Mouse (Mus musculus) frontal cortex, postnatal 25 days (tissue): ENCODE results near the gene Chaf1b.

Experiments
- DNase-seq, 2 experiments: peaks; one replicate each; pipeline ENCODE4 v3.0.0; 2022; ENCODE audit warnings: low spot score in 2 of 2

Gene Chaf1b

DNA sequence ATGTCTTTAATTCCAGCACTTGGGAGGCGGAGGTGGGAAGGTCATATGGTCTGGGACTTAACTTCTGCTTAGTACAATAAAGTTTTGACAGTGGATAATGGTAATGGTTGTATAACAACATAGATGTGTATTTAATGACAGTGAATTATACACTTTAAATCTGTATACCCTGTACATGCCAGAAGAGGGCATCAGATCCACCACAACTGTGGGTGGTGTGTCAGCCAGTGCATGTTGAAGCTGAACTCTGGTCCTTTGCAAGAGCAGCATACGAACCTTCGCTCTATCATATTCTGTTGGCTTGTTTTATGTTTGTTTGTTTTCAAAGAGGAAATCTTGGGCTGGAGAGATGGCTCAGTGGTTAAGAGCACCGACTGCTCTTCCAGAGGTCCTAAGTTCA is 63.7 kb downstream of the Chaf1b start:
- DNase-seq = no peak
